Mouse (Mus musculus): ENCODE data around the gene Dnajb12.

- TF ChIP-seq CTCF (IDR thresholded peaks at IDR 0.05; ENCODE audit: low read depth) (no peak), EP300 (optimal IDR thresholded peaks at IDR 0.05) (no peak)
Observed at GRCm38 (mm10) chr10:59878823-59879222, 533 bp upstream of the Dnajb12 start.

All from stomach, postnatal 0 days (tissue).